Mouse (Mus musculus): Measurements from ENCODE around the gene Lamp2.
"Not testable (repeated sequence)": the region's sequence is repeated elsewhere in the genome, so short reads cannot be mapped to it uniquely, and the experiment has no call there.

Lamp2 gene

DNA sequence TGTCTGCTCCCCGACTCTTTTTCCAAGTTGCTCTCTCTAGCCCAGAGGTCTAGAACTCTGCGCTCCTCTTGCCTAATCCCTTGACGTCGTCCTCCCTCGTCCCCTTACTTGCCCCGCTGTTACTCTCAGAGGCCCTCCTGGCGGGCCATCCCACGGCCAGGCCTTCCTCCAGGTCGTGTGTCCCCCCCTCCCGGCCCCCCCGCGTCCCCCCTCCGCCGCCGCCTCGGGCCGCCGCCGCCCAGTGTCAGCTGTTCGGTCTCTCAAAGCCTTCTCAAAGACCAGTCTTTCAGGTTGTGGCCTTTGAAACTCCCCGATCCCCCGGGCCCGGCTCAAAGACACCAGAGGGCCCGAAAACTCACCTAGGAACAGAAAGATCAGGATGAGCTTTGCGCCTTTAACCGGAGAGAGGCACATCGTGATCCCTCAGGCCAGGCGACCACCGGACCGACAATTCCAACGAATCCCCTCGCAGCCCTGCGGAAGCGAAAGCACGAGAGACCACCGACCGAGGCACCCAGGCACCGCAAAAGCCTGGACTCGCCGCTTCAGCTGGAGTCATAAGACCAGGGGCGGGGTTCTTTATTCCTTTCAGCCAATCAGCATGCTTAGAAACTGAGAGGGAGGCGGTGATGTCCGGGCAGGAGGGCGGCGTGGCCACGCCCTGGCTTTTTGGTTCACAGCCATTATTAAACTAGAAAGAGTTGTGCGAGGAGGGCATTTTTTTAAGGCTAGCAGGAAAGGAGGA is at the start of gene Lamp2:
Gene Lamp2, minus strand, starts transcription at position 565 of the 745 bp plus-strand sequence.
- DNase-seq (ENCODE audit: low spot score in 2 of 2), result peak; percentile 68 to 70

DNA sequence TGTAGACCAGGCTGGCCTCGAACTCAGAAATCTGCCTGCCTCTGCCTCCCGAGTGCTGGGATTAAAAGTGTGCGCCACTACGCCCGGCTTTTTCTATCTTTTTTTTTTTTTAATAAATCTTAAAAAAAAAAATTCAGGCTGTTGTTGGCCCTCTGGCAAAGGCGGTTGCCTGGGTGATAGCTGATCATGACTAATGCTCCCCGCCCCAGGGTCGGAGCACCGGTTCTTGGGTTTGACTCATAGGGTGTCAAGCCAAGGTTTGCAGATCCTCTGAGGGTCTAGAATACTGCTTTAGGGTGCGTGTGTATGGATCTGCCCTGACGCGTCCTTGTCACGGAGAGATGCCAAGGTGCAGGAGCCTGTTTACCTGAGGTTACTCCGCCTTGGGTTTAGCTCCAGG is 48.6 kb upstream of the Lamp2 start:
- no peak for DNase-seq (ENCODE audit: low spot score in 2 of 2)

DNA sequence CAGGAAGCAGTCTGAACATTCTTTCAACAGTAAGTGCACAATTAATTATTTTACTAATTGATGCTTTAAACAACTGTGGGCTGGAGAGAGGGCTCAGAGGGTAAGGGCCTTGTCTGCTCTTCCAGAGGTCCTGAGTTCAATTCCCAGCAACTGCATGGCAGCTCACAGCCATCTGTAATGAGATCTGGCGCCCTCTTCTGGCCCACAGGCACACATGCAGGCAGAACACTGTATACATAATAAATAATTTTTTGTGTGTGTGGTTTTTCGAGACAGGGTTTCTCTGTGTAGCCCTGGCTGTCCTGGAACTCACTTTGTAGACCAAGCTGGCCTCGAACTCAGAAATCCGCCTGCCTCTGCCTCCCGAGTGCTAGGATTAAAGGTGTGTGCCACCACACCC is 45.9 kb upstream of the Lamp2 start:
- not testable (repeated sequence) for DNase-seq (ENCODE audit: low spot score in 2 of 2)

DNA sequence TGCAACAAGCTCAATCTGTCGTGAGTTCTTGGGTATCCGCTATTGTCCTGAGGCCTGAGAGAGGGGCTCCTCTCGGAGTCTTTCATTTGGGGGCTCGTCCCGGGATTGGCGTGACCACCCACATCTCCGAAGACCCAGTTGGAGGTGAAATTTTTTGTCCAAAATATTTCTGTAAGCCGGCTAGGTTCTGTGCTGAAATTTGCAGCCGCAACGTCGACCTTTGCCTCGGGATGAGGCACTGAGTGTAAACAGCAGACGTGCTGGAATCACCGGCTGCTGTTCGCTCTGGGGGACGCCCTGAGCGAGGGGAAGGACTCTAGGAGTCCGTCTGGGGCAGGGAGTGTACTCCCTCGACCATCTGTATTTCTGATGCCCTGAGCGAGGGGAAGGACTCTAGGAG is 29.2 kb upstream of the Lamp2 start:
- DNase-seq (ENCODE audit: low spot score in 2 of 2), result not testable (repeated sequence)

DNA sequence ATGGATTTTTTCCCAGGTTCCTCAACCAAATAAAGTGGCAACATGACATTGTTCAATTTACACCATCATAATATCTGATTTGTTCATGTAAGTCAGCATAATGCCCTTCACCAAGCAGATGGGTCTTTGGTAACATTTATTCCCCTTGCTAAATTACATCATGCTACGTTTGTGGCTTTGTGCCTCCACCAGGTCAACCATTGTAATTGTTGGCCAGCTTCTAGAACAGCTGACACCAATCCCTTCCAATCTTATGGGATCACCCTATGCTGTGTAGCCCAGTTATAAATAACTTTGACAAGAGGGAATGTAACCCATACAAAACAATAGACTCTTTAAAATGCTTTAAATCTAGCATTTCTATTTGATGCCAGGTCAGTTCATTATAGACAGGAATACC is 22.3 kb upstream of the Lamp2 start:
- no peak for DNase-seq (ENCODE audit: low spot score in 2 of 2)

DNA sequence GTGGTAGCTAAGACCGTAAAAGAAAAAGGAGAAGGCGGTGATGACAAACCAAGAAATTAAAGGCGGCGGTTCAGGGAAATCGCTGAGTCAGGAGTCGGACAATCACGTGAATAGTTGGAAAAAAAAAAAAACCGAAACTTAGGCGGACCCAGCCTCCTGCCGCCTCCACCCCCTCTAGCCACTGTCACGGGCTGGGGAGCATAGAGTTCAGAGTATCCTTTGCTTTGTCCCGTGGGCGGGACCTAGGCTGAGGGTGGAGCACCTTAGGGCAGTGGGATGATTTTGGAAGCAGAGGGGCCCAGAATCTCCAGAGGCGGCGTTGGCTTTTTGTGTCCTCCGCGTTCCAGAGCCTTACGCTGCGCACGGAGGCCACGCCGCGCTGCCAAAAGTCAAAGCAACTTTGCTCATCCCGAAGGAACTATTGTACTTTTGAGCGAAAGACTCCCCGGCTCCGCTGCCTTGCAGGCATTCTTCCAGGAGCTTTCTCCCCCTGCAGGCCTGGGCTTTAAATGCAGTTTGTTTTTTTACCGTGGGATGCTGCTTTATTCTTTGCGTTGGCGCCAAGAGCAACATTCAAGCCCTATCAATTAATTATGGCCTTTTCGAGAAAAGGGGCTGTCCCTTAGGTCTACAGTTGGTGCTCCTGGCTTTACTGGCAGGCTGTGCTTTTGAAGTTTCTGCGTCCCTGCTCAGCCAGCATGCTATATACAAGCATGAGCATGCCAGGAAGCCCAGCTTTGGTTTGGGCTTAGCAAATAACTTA is 17.5 kb upstream of the Lamp2 start:
- DNase-seq (ENCODE audit: low spot score in 2 of 2), result peak; percentile 22 to 43

DNA sequence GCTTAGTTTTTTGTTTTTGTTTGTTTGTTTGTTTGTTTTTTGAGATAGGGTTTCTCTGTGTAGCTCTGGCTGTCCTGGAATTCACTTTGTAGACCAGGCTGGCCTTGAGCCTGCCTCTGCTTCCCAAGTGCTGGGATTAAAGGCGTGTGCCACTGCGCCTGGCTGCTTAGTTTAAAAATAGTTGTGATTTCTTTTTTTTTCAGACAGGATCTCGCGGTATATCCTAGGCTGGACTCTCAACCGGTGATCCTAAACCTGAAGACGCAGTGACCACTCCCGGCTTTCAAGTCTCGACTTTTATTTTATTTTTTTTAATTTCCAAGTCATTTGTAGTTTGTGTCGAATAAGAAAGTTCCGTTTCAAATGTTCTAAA is 16.9 kb upstream of the Lamp2 start:
- DNase-seq (ENCODE audit: low spot score in 2 of 2), result no peak

DNA sequence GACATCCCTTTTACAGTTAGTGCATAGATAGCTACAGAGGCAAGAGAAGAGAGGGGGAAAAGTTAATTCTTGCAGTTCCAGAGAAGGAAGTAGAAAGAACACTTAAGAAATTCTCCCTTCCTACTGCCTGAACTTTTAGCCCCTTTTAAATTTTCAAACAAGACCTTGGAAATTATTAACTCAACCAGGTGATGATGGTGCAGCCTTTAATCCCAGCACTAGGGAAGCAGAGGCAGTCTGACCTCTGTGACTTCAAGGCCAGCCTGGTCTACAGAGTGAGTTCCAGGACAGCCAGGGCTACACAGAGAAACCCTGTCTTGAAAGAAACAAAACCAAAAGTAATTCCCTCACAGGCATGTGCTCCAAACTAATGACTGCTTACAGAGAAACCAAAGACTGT is 10.0 kb upstream of the Lamp2 start:
- no peak for DNase-seq (ENCODE audit: low spot score in 2 of 2)

DNA sequence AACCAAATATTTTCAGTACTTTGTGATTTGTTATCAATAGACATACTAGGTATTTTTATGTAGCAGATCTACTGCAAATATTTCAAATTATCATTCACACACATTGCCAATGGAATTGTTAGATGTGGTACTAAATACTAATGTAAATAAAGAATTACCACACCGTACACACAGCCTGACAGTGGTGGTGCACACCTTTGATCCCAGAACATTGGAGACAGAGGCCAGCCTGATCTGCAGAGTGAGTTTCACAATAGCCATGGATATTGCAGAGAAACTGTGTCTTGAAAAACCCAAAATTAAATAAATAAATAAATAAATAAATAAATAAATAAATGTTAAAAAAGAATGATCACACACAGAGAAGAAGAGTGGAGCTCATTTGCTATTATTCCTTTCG is 6.9 kb upstream of the Lamp2 start:
- no peak for DNase-seq (ENCODE audit: low spot score in 2 of 2)

DNA sequence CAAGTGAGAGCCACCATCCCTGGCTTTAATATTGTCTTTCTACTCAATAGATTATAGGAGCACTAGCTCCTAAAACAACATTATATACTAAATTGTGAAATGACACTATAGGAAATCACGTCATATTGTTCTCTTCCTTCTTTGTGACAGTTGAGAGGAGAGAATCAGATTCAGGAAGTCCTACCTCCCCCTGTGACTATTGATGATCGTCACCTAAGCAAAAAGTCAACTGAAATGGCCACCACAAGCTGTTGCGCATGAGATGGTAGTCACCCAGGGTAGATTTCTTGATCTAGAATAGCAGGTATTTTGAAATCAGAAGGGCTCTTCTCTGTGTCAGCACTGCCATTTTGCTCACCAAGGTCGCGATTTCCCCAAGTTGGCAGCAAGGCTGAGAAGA is 5.8 kb upstream of the Lamp2 start:
- DNase-seq (ENCODE audit: low spot score in 2 of 2), result no peak

DNA sequence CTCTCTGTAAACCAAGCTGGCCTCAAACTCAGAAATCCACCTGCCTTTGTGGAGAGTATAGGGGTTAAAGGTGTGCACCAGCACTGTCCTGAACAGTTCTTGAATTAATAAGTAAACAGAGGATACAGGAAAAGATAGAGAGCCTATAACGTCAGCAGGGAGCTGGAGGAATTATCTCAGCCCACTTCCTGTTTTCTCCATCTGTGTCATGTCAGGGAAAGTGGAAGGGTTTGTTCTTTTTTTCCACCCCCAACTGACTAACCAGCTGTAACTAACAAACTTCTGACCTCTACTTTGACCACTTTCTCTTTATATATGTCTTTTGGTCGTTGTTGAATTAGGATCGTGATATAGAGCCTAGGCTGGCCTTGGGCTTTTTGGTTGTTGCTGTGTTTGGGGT is 4.6 kb upstream of the Lamp2 start:
- DNase-seq (ENCODE audit: low spot score in 2 of 2), result no peak

DNA sequence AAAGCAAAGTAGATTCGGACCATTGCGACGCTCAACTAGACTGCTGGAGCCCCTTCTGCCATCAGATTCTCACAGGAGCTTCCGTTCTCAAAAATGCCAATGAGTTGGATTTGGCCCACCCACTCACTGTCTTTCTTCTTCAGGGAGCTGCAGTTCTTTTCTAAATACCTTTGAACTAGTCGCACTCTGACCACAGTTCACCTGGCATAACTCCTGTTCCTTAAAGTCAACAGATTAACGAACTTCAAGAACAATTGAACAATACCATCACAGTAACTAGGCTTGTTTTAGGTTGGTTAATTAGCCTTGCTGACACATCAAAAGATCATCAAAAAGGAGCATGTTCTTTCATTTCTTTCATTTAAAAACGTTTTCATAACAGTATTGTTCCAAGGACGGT is 2.8 kb upstream of the Lamp2 start:
- no peak for DNase-seq (ENCODE audit: low spot score in 2 of 2)

DNA sequence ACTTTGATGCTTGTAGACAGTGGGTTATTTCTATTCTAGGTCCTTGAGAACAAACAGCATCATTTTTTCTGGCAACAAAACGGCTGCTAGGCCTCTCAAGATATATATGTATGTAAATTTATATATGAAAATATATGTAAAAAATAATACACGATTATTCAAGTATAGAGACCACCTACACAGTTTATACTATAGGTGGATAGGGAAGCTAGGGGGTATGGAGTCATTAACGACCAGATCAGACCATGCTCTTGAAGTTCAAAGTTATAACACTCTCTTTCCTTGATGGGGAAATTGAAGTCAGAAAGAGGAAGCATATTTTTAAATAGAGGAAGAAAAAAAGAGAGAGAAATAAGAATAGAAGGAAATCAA is 367 bp upstream of the Lamp2 start:
- DNase-seq (ENCODE audit: low spot score in 2 of 2), result no peak

DNA sequence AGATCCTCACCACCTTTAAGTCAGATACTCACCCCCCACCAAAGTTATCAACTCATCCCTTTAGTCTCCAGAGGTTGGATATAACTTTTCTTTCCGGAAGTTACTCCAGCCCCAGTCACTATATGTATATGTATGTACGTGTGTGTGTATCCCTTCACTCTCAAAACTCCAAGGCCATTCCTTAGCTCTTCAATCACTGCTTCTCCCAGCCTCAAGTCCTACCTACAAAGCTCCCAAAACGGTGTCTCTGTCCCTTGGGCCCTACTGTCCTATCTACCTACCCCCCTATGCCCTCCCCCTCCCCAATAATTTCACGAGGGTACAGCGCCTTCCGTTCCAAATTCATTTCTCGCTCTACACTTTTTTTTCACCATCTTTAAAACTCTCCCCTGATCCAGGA is 780 bp downstream of the Lamp2 start:
- no peak for DNase-seq (ENCODE audit: low spot score in 2 of 2)

DNA sequence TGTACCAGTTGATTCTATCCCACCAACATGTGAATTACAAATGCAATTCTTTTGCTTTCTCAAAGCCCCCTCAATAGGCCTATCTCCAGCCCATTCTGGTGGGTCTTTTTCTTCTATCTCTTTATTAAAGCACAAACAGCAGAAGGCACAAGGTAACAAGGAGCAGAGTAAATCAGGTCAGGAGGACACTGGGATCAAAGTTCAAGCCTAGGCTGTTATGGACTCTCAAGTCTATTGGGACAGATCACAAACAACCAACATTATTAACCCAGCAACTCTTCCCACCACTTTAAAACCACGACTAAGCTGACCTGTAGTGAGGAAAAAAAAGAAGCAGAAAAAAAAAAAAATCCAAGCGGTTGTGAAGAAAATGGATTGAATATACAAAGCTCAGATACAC is 1.4 kb downstream of the Lamp2 start:
- no peak for DNase-seq (ENCODE audit: low spot score in 2 of 2)

DNA sequence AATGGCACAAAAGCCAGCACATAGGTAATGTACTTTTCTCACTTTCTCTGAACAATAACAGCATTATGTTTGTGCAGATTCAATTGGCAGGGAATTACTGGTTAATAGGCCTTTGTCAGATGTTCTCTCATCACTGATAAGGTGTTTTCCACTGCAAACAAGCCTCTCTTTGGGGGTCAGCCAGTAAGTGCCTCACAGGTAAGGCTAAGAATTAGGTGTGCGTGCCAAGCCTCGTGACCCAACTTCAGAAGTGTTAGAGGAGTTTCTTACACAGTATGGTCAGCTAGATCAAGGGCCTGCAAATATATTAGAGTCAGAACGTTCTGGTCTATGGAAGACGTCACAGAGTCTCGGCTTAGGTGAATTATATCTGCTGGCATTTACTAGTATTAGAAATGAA is 2.3 kb downstream of the Lamp2 start:
- DNase-seq (ENCODE audit: low spot score in 2 of 2), result no peak

DNA sequence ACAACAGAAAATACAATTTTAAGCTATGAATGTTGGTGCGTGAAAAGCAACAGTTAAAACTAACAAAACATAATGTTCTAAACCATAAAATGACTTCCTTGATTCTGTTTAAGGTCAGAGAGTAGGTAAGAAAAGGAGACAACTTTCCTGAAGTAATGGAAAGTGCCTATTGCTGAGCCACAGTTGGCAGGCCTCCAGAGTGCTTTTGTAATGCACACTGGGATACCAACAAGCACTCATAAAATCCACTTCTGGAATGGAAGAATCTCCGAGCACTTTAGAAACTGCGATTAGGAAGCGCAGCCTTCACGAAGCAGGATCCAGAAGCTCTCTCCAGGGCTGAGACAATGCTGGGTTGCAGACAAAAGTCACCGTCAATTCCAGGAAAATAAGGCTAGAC is 5.8 kb downstream of the Lamp2 start:
- no peak for DNase-seq (ENCODE audit: low spot score in 2 of 2)

DNA sequence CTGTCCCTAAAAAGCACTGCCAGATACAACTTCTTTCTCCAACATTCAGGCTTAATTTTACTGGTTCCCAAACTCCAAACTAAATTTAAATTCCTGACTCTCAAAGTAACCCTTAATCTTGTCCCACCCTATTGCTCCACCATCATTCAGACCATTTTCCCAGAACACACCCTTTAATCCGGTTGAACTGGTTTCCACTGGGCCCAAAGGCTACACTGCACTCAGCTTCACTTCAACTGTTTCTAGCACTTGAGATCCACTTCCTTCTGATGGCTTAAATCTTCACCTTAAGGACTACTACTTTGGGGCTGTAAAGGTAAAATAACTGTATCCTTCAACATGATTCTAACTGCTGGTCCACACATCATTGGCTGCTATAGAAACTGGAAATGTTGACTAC is 10.5 kb downstream of the Lamp2 start:
- DNase-seq (ENCODE audit: low spot score in 2 of 2), result no peak

DNA sequence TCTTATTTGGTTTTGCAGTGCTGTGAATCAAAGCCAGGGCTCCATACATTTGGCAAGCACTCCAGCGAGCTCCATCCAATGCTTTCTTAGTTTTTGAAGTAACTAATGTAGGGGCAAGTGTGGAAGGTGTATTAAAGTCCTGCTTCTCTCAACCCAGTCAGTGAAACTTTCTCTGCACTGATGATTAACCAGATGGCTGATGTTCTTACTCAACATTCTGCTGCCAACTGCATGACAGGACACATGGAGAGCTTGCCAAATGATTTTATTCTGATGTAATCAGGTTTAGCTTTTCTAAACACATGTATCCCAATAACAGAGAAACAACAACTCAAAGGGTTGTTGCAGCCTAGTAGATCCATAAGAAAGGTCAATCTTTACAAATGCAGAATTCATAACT is 13.8 kb downstream of the Lamp2 start:
- no peak for DNase-seq (ENCODE audit: low spot score in 2 of 2)

DNA sequence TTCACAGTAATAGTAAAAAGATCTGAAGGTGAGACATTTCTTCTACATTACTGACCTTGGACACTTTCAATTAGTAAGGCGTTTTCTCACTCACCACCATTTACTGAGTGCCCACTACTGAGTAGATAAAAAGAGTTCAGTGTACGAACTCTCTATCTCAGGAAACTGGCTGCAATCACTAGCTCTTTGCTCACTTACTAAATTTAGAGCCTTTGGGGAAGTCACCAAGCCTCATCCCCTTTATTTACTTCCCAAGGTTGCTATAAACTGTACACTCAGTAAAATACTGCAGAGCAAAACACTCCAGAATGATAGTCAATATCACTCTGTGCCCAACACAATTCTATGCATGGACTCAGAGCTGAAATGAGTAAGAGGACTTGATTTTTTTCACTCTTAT is 16.6 kb downstream of the Lamp2 start:
- no peak for DNase-seq (ENCODE audit: low spot score in 2 of 2)

DNA sequence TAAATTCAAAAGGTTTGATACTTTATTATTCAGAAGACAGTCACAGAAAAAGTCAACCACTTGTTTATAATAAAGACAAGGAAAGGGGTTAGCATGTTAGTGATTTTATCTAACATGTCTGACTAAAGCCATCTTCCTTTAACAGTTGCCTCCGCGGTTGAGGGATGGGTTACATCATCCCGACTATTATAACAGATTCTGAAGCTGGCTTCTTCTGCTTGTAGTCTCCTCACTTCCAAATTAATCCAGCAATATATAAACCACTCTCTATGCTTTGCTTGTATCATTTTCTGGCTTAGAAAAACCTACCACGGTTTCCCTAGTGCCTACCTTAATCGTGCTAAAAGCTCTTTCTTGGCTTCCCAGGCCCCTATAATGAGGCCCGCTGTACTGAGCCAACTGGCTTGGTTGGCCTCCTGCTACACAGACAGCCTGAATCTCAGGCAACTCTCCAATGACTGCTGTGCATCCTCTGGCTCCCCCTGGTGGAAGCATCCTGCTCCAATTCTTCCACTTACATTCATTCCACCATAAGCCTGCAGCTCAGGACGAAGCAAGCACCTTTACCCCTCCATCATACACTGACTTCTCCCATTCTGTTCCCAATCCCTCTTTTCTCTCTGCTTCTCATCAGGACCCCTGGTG is 18.0 kb downstream of the Lamp2 start:
- DNase-seq (ENCODE audit: low spot score in 2 of 2), result peak; percentile 48 to 65

DNA sequence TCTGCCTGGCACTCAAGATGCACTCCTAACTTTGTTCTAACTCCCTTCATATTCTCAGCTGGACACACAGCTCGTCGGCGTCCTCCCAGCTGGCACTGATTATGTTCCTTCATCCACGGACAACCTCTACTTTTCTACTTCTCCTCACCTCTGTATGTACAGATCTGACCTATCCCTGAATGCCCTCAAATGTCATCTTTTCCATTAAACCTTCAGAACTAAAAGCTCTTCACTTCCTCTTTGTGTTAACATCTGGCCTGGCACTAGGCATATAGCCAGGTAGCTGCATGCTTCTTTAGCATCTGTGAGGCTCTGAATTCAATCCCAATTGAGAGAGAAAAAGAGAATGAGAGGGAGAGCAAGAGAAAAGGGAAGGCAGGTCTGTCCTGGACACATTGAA is 26.8 kb downstream of the Lamp2 start:
- DNase-seq (ENCODE audit: low spot score in 2 of 2), result no peak

DNA sequence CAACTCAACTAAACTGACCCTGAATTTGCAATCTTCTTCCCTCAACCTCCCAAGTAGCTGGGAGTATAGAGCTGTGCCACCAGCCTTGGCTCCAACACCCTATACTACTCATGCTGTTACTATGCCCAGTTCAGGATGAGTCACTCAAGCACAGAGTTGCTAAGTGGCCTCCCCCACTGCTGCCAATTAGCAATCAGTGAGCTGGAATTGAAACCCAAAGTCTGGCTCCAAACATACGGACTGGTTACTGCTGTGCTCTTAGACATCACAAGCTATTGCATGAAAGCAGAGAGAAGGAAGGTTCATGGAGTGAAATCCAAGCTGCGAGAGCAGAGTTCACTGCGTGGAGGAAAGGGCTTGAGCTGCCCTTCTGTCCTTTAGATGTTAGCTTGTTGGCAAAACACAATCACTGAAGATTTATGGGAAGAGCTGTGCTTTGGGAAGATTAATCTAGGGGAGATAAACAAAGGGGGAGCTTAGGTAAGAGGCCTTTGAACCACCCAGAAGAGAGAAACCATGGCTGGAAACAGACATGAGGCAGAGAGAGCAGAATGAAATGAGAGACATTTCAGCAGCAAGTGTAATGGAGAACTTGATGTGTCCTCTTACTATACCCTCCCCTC is 27.3 kb downstream of the Lamp2 start:
- DNase-seq (ENCODE audit: low spot score in 2 of 2), result no peak
